In genomic region chr12:111559647-111560258, GRCm38 (mm10) we compare ENCODE assay signal across 7 mouse cellular contexts. TPM values are rescaled to one million over a fixed set of nuclear protein-coding genes. Genes with fewer than 3 reads are reported as not detected.
DNase-seq lines count a peak whose midpoint lies in the region; ATAC-seq lines count a peak whose summit lies in the region.

No protein-coding gene starts in this region.

- peak overlapping the region; percentile 31 for H3K4me3 ChIP-seq in stomach, embryonic 16.5 days (replicated peaks; ENCODE audit: low read length)

- peak overlapping the region; percentile 42 for H3K4me2 ChIP-seq in stomach, embryonic 16.5 days (ENCODE audit: low read depth, low read length)

- 0 out of 2 replicates have a peak, but pooled peaks cover 3% of the 10 kb centered on the region for H3K4me1 ChIP-seq in stomach, embryonic 16.5 days (ENCODE audit: control insufficient read depth, insufficient read depth, low read length)

- H3K27ac ChIP-seq in stomach, embryonic 16.5 days (ENCODE audit: low read length) = no peak overlapping the region

- ATAC-seq in CD4-positive, CD25-positive, alpha-beta regulatory T cell, adult 4 months = peak; percentile 93
- ATAC-seq in granulocyte monocyte progenitor cell, adult 5-6 weeks (replicated peaks; ENCODE audit: poor library complexity, severe bottlenecking) = peak; percentile 76
- peak; percentile 30; the same call in 1 of the 2 replicates for ATAC-seq in megakaryocyte-erythroid progenitor cell, adult 5-6 weeks (replicated peaks; ENCODE audit: low FRiP score, low TSS enrichment, poor library complexity, severe bottlenecking)
- ATAC-seq in stomach, embryonic 16.5 days (ENCODE audit: insufficient read depth, low FRiP score) = no peak

- 42% methylated on average over 18 of the region's 18 CpGs for WGBS in stomach, embryonic 16.5 days

- H3K36me3 ChIP-seq in stomach, embryonic 16.5 days (ENCODE audit: control insufficient read depth, insufficient read depth, low read length) = no peaks in the 10 kb centered on the region

- H3K27me3 ChIP-seq in stomach, embryonic 16.5 days (ENCODE audit: control insufficient read depth, insufficient read depth, low read length) = no peaks in the 10 kb centered on the region

- peak overlapping the region; percentile 56 for H3K9ac ChIP-seq in stomach, embryonic 16.5 days (ENCODE audit: low read length)

- H3K9me3 ChIP-seq in stomach, embryonic 16.5 days (replicated peaks; ENCODE audit: control insufficient read depth, low read length) = no peaks in the 10 kb centered on the region

- peak; percentile 64 for DNase-seq in R1 (ENCODE audit: low read depth, low spot score)
- peak; percentile 35 to 69 for DNase-seq in left cerebral cortex, adult 8-10 months (ENCODE audit: low spot score in 2 of 2)
- no peak for DNase-seq in gastrocnemius, adult 8-10 months (ENCODE audit: low spot score in 2 of 2)

RNA-seq across cellular contexts. Expression of gene Mark3, which starts 14.6 kb away (rescaled TPM):
- polyA plus RNA-seq in CD4-positive, CD25-positive, alpha-beta regulatory T cell, adult 4 months (2017; shearing (Covaris generic)) = 10 to 100 TPM; 28.9 to 33.9 TPM
- 55.8 and 61.7 TPM in 2 replicates for total RNA-seq in granulocyte monocyte progenitor cell, adult 5-6 weeks (2014; fragmentation: Nextera tagmentation)
- 61.3 and 71.8 TPM in 2 replicates for total RNA-seq in granulocyte monocyte progenitor cell, adult 5-6 weeks (2017)
- total RNA-seq in left cerebral cortex, adult 8-10 months (2022) = 10 to 100 TPM; 84.7 to 97.3 (median 85.8) TPM
- 56.3 and 62.2 TPM in 2 replicates for total RNA-seq in megakaryocyte-erythroid progenitor cell, adult 5-6 weeks (2014; fragmentation: Nextera tagmentation)
- total RNA-seq in megakaryocyte-erythroid progenitor cell, adult 5-6 weeks (2017) = 55.2 and 81.3 TPM in 2 replicates
- polyA plus RNA-seq in stomach, embryonic 16.5 days (2015; fragmentation: Nextera tagmentation; extraction: Ambion mirVana) = 17.6 and 20.1 TPM in 2 replicates
- 10 to 100 TPM; 45.6 to 57.4 (median 48.2) TPM for total RNA-seq in gastrocnemius, adult 8-10 months (2022)

RNA-seq across cellular contexts. Expression of gene Eif5, which starts 21.9 kb away (rescaled TPM):
- polyA plus RNA-seq in CD4-positive, CD25-positive, alpha-beta regulatory T cell, adult 4 months (2017; shearing (Covaris generic)) = 100 to 1,000 TPM in 1 of 2 experiments, 10 to 100 TPM in 1; 76.9 to 116 TPM
- total RNA-seq in granulocyte monocyte progenitor cell, adult 5-6 weeks (2014; fragmentation: Nextera tagmentation) = 197 and 224 TPM in 2 replicates
- 290 and 339 TPM in 2 replicates for total RNA-seq in granulocyte monocyte progenitor cell, adult 5-6 weeks (2017)
- 100 to 1,000 TPM; 244 to 339 (median 284) TPM for total RNA-seq in left cerebral cortex, adult 8-10 months (2022)
- total RNA-seq in megakaryocyte-erythroid progenitor cell, adult 5-6 weeks (2014; fragmentation: Nextera tagmentation) = 212 and 247 TPM in 2 replicates
- 262 and 337 TPM in 2 replicates for total RNA-seq in megakaryocyte-erythroid progenitor cell, adult 5-6 weeks (2017)
- polyA plus RNA-seq in stomach, embryonic 16.5 days (2015; fragmentation: Nextera tagmentation; extraction: Ambion mirVana) = 402 and 438 TPM in 2 replicates
- total RNA-seq in gastrocnemius, adult 8-10 months (2022) = 100 to 1,000 TPM; 151 to 194 (median 168) TPM

Comparison
In these comparisons a context has a peak if more than half of its experiments do, and no peak if none do; other contexts are left out.
1. DNase-seq: peak in R1 (single experiment) and left cerebral cortex, adult 8-10 months (2 of 2); none in gastrocnemius, adult 8-10 months (0 of 2).